Mouse (Mus musculus) liver, embryonic 14.5 days (tissue): ENCODE measurements at regions not wholly inside any gene's neighbourhood (a gene's known extent, or its start where the extent isn't known, plus 50 kb on each side); places are given as distances from the start of the nearest gene placed in this dataset.
A peak's percentile ranks its signal among the peaks of the same experiment; 100 is the strongest.

Experiments used
- ATAC-seq: fragments of 200-750 bp; cut with Nextera tagmentation; 2 replicates; pipeline ENCODE4 v1.8.0; 2017; ENCODE audit warnings: moderate number of reproducible peaks, mild to moderate bottlenecking, moderate library complexity; ENCODE audit not compliant: insufficient read depth
- DNase-seq, 3 experiments: peaks; one replicate each; pipeline ENCODE4 v3.0.0-alpha.2; 2012 to 2013; ENCODE audit warnings: low read depth in 3 of 3, low spot score in 3 of 3
- H3K27ac ChIP-seq: fragments of 300-500 bp; sonication (generic); 2 replicates; pipeline ENCODE4 v1.5.1; 2014; ENCODE audit warnings: moderate library complexity, mild to moderate bottlenecking, control low read depth, inconsistent platforms
- H3K27me3 ChIP-seq: fragments of 300-500 bp; sonication (generic); 2 replicates; pipeline ENCODE4 v1.6.1; 2014; ENCODE audit warnings: mild to moderate bottlenecking, low read length, moderate library complexity; ENCODE audit not compliant: control insufficient read depth, insufficient read depth
- H3K36me3 ChIP-seq: fragments of 300-500 bp; sonication (generic); replicated peaks from 2 replicates; pipeline ENCODE4 v1.6.1; 2014; ENCODE audit warnings: low read depth; ENCODE audit not compliant: control insufficient read depth, insufficient read depth
- H3K4me1 ChIP-seq, 2 experiments: fragments of 200-500 bp in 1 of 2; fragments of 300-500 bp in 1 of 2; sonication (generic) in 1 of 2; replicated peaks; 2 replicates each; pipeline ENCODE4 v1.6.1; 2012 to 2014; ENCODE audit warnings: antibody characterized with exemption in 1 of 2, inconsistent platforms in 1 of 2, low read length in 1 of 2; ENCODE audit not compliant: control insufficient read depth in 2 of 2, insufficient read depth in 2 of 2
- H3K4me2 ChIP-seq: fragments of 300-500 bp; sonication (generic); 2 replicates; pipeline ENCODE4 v1.6.1; 2014; ENCODE audit warnings: low read depth, mild to moderate bottlenecking, control low read depth, moderate library complexity
- H3K4me3 ChIP-seq, 2 experiments: fragments of 200-500 bp in 1 of 2; fragments of 300-500 bp in 1 of 2; sonication (generic) in 1 of 2; 2 replicates each; pipeline ENCODE4 v1.5.1; 2012 to 2014; ENCODE audit warnings: low read depth in 2 of 2, low read length in 2 of 2, mild to moderate bottlenecking in 2 of 2, control low read depth in 1 of 2, inconsistent platforms in 1 of 2, moderate library complexity in 1 of 2; ENCODE audit not compliant: insufficient read depth in 1 of 2
- H3K9ac ChIP-seq: fragments of 300-500 bp; sonication (generic); replicated peaks from 2 replicates; pipeline ENCODE4 v1.6.1; 2014; ENCODE audit warnings: mild to moderate bottlenecking, control low read depth, moderate library complexity
- H3K9me3 ChIP-seq: fragments of 300-500 bp; sonication (generic); 2 replicates; pipeline ENCODE4 v1.6.1; 2016; ENCODE audit warnings: low read length, mixed read lengths; ENCODE audit not compliant: control insufficient read depth
- CTCF ChIP-seq: IDR thresholded peaks from 2 replicates; pipeline ENCODE4 v1.5.1; 2016; ENCODE audit warnings: antibody characterized with exemption, low read depth, control low read depth
- EP300 ChIP-seq: IDR thresholded peaks from 2 replicates; pipeline ENCODE4 v1.6.1; 2016; ENCODE audit warnings: antibody characterized with exemption, low read depth
- WGBS: fragments of 180-500 bp; shearing (Covaris S2); extraction: QIAGEN DNeasy Blood & Tissue Kit; methylation state at CpG from one replicate; pipeline ENCODE4 v1.1.7; 2014; ENCODE audit not compliant: insufficient replicate concordance; 5-methylcytosine and 5-hydroxymethylcytosine counted together

DNA sequence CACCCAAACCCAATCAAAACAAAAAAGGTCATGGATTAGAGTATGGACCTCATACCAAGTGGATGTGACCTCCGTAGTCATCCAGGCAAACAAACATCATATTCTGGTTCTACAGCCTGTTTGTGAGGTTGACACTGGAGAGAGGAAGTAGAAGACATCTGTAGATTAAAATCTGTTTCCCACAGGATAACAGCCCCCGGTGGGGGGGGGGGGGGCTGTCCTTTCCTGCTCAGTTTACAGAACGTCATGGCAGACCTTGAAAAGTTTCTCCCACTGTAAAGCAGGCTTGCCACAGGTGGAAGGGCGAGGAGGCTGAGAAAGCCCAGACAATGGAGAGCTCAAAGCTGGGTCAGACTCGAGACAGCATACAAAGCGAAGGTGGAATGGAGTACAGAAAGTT, 84.4 kb downstream of the Atp1a1 start:
- Histone ChIP-seq H3K4me1 (peaks cover 0 to 23% of the 10 kb centered on the region in 2 experiments; a peak in 2 of 4 replicates), H3K27ac (no peak overlapping the region), H3K36me3 (no peaks in the 10 kb centered on the region), H3K9me3 (no peaks in the 10 kb centered on the region), H3K9ac (no peak overlapping the region), H3K4me3 (no peak overlapping the region), H3K27me3 (no peaks in the 10 kb centered on the region), H3K4me2 (no peak overlapping the region)
- no peak for TF ChIP-seq CTCF
- TF ChIP-seq EP300, result no peak
- ATAC-seq (no peak), DNase-seq (no peak)
- 25% methylated on average over 6 of the region's 6 CpGs for WGBS

DNA sequence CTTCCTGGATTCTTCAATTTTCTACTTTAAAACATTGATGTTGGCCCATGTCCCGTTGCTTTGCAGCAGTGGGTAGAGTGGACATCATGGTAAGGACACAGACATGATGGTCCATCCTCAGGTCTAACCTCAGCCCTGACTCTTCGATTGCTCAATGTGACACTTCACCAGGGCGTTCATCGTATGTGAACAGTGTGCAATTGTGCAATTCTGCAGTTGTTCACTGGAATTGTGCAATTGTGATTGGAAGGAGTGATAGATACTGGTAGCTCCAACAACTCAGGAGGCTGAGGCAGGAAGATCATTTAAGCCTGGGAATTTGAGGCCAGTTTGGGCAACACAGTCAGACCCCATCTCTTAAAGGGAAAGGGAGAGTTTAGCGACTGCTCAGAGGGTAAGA, 84.9 kb downstream of the Atp1a1 start:
- H3K36me3 ChIP-seq, result no peaks in the 10 kb centered on the region
- no peak overlapping the region for H3K4me3 ChIP-seq
- no peak overlapping the region for H3K4me2 ChIP-seq
- H3K9me3 ChIP-seq, result no peaks in the 10 kb centered on the region
- 66% methylated on average over 5 of the region's 5 CpGs for WGBS
- no peak for TF ChIP-seq CTCF
- TF ChIP-seq EP300, result no peak
- no peak for ATAC-seq
- DNase-seq, result no peak
- no peaks in the 10 kb centered on the region for H3K27me3 ChIP-seq
- H3K9ac ChIP-seq, result no peak overlapping the region; the same call in 1 of the 2 replicates
- H3K27ac ChIP-seq, result no peak overlapping the region
- peaks cover 0 to 23% of the 10 kb centered on the region in 2 experiments; a peak in 2 of 4 replicates for H3K4me1 ChIP-seq

DNA sequence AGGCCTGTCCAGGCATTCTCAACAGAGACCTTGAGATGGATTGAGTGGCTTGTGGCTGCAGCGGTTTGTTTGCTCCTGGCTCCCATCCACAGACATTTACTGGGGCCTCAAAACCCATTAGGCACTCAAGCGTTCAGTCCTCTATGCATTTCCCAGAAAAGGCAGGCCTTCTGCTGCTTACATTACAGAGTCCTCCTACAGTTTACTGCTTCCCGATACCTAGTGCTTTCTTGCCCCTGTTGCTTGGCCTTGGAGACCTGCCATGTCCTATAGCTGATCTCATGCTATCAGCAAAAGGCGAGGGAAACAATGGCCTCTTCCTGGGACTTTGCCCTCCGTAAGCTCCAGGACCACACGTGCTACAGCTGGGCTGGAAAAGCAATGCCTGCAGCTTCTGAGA, 85.7 kb downstream of the Atp1a1 start:
- no peak for ATAC-seq
- Histone ChIP-seq H3K4me1 (peaks cover 0 to 23% of the 10 kb centered on the region in 2 experiments; a peak in 2 of 4 replicates), H3K27me3 (no peaks in the 10 kb centered on the region), H3K9ac (no peak overlapping the region), H3K4me2 (no peak overlapping the region), H3K9me3 (no peaks in the 10 kb centered on the region), H3K36me3 (no peaks in the 10 kb centered on the region), H3K27ac (no peak overlapping the region), H3K4me3 (no peak overlapping the region)
- DNase-seq, result no peak
- WGBS, result 60% methylated on average over 6 of the region's 6 CpGs
- TF ChIP-seq CTCF (no peak), EP300 (no peak)

DNA sequence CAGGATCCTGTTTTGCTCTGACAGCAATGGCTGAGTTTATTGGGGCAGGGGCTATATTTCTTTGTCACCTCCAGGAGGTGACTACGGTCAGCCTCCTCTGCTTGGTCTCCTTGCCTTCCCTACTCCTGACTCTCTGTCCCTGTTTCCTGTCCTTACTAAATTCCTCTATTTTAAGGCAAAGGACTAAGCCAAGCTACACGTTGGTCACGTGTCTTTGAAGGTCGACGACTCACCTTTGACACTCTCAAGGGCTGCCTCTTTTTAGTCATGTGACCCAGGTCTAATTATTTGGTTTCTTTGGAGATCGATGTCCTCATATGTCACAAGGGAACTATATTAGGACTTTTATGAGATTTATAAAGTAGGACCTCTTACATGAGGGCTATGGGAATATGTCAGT, 86.9 kb downstream of the Atp1a1 start:
- no peaks in the 10 kb centered on the region for H3K27me3 ChIP-seq
- H3K27ac ChIP-seq, result no peak overlapping the region
- no peak overlapping the region for H3K9ac ChIP-seq
- H3K4me1 ChIP-seq, result peaks cover 0 to 23% of the 10 kb centered on the region in 2 experiments; a peak in 2 of 4 replicates
- H3K9me3 ChIP-seq, result no peaks in the 10 kb centered on the region
- no peak for ATAC-seq
- H3K4me3 ChIP-seq, result no peak overlapping the region
- H3K36me3 ChIP-seq, result no peaks in the 10 kb centered on the region
- H3K4me2 ChIP-seq, result no peak overlapping the region
- no peak for DNase-seq
- WGBS, result 63% methylated on average over 6 of the region's 6 CpGs
- TF ChIP-seq CTCF, result no peak
- TF ChIP-seq EP300, result no peak

DNA sequence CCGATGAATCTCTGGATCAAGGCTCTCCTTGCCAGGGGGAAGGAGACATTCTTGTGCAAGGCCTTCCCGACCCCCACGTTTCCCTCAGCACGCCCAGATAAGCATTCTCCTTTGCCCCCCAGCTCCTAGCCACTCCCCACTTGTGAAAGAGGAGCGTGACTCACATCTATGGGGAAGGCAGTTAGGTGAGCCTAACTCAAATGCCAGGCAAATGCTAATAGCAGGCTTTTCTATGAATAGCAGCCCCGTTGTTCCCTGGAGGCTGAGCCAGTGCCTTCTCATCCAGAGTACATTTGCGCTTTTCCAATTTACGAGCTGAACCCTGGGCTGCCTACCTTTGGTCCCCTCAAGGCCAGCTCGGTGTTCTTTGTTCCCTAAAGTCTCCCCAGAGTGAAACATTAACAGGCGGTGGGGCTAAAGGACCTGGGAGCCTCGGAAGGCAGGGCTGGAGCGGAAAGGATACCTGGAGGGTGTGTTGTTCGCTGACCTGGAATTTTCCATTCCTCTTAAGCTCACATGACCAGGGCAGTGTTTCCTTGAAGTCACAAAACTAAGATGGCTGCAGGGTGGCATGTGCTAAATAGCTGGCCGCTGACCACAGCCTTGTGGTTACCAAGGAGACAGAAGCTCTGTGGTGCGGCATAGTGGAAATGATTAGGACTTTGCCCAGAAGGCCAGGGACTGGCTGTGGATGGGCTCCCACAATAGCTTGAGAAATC, 87.5 kb downstream of the Atp1a1 start:
- TF ChIP-seq CTCF (no peak), EP300 (no peak)
- 53% methylated on average over 15 of the region's 15 CpGs for WGBS
- no peaks in the 10 kb centered on the region for H3K9me3 ChIP-seq
- H3K9ac ChIP-seq, result no peak overlapping the region
- H3K4me1 ChIP-seq, result peaks cover 0 to 23% of the 10 kb centered on the region in 2 experiments; a peak in 2 of 4 replicates
- DNase-seq (peak in 1 of 3 experiments; percentile 26), ATAC-seq (peak; percentile 52; the same call in 1 of the 2 replicates)
- no peak overlapping the region for H3K4me3 ChIP-seq
- H3K36me3 ChIP-seq, result no peaks in the 10 kb centered on the region
- H3K27me3 ChIP-seq, result no peaks in the 10 kb centered on the region
- H3K27ac ChIP-seq, result peak overlapping the region; percentile 46
- peak overlapping the region; percentile 24; the same call in 1 of the 2 replicates for H3K4me2 ChIP-seq
